Mouse (Mus musculus) lung, embryonic 15.5 days (tissue): ENCODE measurements around the gene Abtb1. TPM values are rescaled to one million over a fixed set of nuclear protein-coding genes. Genes with fewer than 3 reads are reported as not detected.

Source experiments
- ATAC-seq: fragments of 200-750 bp; cut with Nextera tagmentation; 2 replicates; pipeline ENCODE4 v1.8.0; 2017; ENCODE audit warnings: moderate number of reproducible peaks, borderline replicate concordance; ENCODE audit not compliant: low FRiP score, low TSS enrichment; ENCODE audit errors: extremely low read depth
- H3K27ac ChIP-seq: fragments of 300-500 bp; sonication (generic); 2 replicates; pipeline ENCODE4 v1.5.1; 2015; ENCODE audit warnings: moderate library complexity, mild to moderate bottlenecking, inconsistent platforms
- H3K27me3 ChIP-seq: fragments of 300-500 bp; sonication (generic); 2 replicates; pipeline ENCODE4 v1.6.1; 2015; ENCODE audit warnings: inconsistent platforms
- H3K36me3 ChIP-seq: fragments of 300-500 bp; sonication (generic); 2 replicates; pipeline ENCODE4 v1.6.1; 2015; ENCODE audit warnings: inconsistent platforms
- H3K4me1 ChIP-seq: fragments of 300-500 bp; sonication (generic); 2 replicates; pipeline ENCODE4 v1.6.1; 2015; ENCODE audit warnings: inconsistent platforms
- H3K4me2 ChIP-seq: fragments of 300-500 bp; sonication (generic); 2 replicates; pipeline ENCODE4 v1.6.1; 2015; ENCODE audit warnings: inconsistent platforms, mild to moderate bottlenecking, moderate library complexity
- H3K4me3 ChIP-seq: fragments of 300-500 bp; sonication (generic); 2 replicates; pipeline ENCODE4 v1.5.1; 2015; ENCODE audit warnings: mild to moderate bottlenecking, inconsistent platforms
- H3K9ac ChIP-seq: fragments of 300-500 bp; sonication (generic); 2 replicates; pipeline ENCODE4 v1.6.1; 2015; ENCODE audit warnings: inconsistent platforms
- H3K9me3 ChIP-seq: fragments of 300-500 bp; sonication (generic); 2 replicates; pipeline ENCODE4 v1.6.1; 2016; ENCODE audit warnings: inconsistent platforms
- WGBS: fragments of 180-500 bp; shearing (Covaris S2); methylation state at CpG from one replicate; pipeline ENCODE4 v1.1.7; 2015; 5-methylcytosine and 5-hydroxymethylcytosine counted together
- polyA plus RNA-seq: library from polyadenylated mRNA; unstranded; fragments of >200 nt; fragmentation: Nextera tagmentation; extraction: Ambion mirVana; gene quantifications from 2 replicates; pipeline ENCODE4 v1.2.1, GENCODE M21; 2015

Abtb1 gene
- polyA plus RNA-seq, 1 experiment from 2014 or later, result 42.9 TPM

DNA sequence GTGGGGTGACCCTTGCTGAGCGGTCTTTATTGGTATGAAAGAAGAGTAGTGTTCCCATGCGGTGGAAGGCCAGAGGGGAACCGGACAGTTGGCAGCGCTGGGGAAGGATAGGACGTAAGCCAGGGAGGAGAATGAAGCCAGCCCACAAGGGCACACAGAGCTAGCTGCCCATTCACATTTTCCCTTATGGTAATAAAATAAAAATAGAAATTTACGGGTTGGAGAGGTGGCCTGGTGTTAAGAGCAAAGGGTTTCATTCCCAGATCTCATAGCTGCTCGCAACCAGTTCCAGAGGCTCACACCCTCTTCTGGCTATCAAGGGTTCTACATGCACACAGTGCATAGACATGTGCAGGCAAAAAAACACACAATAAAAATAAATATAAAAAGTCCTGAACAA lies 8.2 kb upstream of the Abtb1 start:
- no peak overlapping the region for H3K4me2 ChIP-seq
- no peak for ATAC-seq
- 85% methylated on average over 7 of the region's 7 CpGs for WGBS

DNA sequence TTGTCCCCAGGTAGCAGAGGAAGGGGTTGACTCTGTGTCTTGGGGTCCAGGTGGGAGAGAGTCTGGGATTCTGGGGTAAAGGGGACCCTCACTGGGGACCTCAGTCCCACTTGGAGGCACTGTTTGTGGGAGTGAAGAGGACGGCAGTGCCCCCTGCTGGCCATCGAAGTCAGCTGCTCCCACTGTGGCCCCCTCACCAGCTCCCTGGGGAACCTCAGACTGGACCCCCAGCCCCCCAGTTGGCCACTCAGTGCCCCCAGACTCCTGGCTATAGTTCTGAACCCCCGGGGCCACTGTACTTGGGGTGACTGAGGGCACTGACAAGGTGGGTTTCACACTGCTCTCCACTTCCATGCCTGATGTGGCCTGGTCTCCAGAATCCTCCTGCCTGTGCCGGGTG lies 7.5 kb upstream of the Abtb1 start:
- Histone ChIP-seq H3K36me3 (no peaks in the 10 kb centered on the region), H3K4me1 (no peaks in the 10 kb centered on the region), H3K9ac (no peak overlapping the region), H3K27me3 (no peaks in the 10 kb centered on the region), H3K27ac (no peak overlapping the region), H3K9me3 (no peaks in the 10 kb centered on the region), H3K4me3 (no peak overlapping the region), H3K4me2 (no peak overlapping the region)
- ATAC-seq, result no peak
- WGBS, result 47% methylated on average over 4 of the region's 4 CpGs

More for the DNA sequence above, 8.2 kb upstream of the Abtb1 start:
- Histone ChIP-seq H3K4me3 (no peak overlapping the region), H3K9ac (no peak overlapping the region), H3K9me3 (no peaks in the 10 kb centered on the region), H3K27me3 (no peaks in the 10 kb centered on the region), H3K4me1 (no peaks in the 10 kb centered on the region), H3K27ac (no peak overlapping the region), H3K36me3 (no peaks in the 10 kb centered on the region)

DNA sequence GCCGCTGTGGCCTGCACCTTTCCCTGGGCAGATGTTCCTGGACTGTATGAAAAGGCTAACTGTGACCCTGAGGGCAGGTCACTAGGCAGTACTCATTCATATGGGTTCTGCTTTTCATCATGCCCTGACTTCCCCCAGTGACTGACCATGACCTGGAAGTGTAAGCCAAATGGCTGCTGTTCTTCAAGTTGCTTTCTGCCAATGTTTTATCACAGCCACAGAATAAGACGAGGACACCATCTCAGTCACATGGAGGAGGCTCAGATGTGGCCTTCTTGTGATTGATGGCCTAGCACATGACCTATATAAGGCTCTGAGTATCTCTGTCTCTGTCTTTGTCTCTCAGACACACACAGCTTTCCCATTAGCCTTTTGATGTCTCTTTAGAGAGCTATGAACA lies 5.8 kb upstream of the Abtb1 start:
- H3K36me3 ChIP-seq, result no peaks in the 10 kb centered on the region
- no peak overlapping the region for H3K9ac ChIP-seq
- H3K27me3 ChIP-seq, result no peaks in the 10 kb centered on the region
- H3K4me1 ChIP-seq, result peaks cover 8% of the 10 kb centered on the region
- 62% methylated on average over 2 of the region's 2 CpGs for WGBS
- no peak overlapping the region for H3K4me3 ChIP-seq
- no peak overlapping the region for H3K4me2 ChIP-seq
- no peaks in the 10 kb centered on the region for H3K9me3 ChIP-seq
- ATAC-seq, result no peak
- no peak overlapping the region for H3K27ac ChIP-seq

DNA sequence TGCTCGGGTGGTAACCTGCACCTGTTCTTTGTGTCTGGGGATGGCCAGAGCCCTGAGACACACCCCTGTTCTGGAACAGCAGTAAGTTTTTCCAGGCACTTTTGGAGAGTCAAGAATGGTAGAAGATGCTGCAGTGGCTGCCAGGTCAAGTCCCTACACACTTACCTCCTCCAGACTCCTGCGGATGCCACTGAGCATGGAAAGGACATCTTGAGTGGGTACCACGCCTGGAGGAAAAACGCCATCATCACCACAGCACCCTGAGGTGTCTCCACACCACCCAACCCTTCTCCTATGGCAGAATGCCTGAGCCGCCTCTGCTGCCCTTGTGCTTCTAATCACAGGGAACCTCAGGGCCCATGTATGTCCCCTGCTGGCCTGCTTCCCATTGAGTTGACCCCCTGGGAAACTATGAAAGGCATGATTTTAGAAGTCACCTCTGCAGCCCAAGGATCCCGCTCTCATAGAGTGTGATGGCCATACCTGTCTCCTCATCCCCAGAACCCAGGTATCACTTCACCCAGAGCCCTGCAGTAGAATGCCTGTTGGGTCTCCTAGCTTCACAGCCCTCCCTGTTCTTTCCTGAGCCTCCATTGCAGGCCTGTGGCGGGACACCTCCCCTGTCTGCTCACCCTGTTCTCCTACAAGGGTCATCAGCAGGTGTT lies 3.2 kb upstream of the Abtb1 start:
- whole genome bisulfite sequencing, result 89% methylated on average over 7 of the region's 7 CpGs
- no peak overlapping the region for H3K4me3 ChIP-seq
- no peaks in the 10 kb centered on the region for H3K27me3 ChIP-seq
- no peaks in the 10 kb centered on the region for H3K36me3 ChIP-seq
- no peak overlapping the region for H3K9ac ChIP-seq
- H3K9me3 ChIP-seq, result no peaks in the 10 kb centered on the region
- ATAC-seq, result no peak
- peaks cover 21% of the 10 kb centered on the region for H3K4me1 ChIP-seq
- no peak overlapping the region for H3K4me2 ChIP-seq
- H3K27ac ChIP-seq, result no peak overlapping the region

DNA sequence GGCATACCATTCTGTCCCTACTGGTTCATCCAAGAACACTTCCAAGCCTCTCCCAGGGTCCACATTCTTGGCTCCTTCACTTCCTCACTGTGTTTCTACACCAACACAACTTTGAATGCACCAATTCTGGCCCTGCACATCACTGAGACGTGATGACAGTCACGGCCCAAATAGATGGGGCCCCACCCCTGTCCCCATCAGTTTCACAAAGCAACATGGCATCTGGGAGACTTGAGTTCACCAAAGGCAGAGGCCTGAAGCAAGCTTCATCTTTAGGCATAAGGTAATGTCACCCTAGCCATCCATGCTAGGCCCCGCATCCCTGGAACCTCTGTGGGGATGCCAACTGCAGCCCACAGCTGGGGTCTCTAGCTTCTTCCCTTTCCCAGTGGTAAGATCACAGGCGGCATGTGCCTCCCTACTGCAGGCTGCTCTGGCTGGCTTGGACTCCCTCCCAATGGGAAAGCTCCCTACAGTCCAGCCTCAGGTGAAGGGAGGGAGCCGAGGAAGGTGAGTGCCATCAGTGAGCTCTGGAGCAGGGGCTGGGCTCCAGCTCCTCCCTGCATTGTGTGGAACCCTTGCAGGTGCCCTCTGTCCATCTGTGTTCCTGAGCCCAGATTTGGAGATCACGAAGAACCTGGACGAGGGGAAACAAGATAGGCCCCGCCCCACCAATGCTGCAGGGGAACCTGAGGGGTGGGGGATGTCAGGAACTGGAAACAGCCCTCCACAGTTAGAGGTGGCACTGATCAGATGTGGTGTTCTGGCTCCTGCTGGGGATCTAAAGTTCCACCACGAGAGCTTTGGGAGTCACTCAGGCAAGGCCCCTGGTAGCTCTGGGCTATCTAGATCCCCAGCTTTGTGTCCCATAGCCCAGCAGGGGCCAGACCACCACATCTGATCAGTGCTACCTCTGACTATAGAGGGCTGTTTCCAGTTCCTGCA lies 2.3 kb upstream of the Abtb1 start:
- Histone ChIP-seq H3K27ac (no peak overlapping the region), H3K4me1 (peaks cover 21% of the 10 kb centered on the region), H3K36me3 (peaks cover under 1% of the 10 kb centered on the region; the same call in 1 of the 2 replicates), H3K4me2 (0 out of 2 replicates have a peak overlapping the region, but pooled peaks have one; percentile 89), H3K9ac (peak overlapping the region; percentile 80; the same call in 1 of the 2 replicates), H3K9me3 (no peaks in the 10 kb centered on the region), H3K27me3 (no peaks in the 10 kb centered on the region), H3K4me3 (no peak overlapping the region)
- ATAC-seq, result no peak
- WGBS, result 82% methylated on average over 9 of the region's 9 CpGs

DNA sequence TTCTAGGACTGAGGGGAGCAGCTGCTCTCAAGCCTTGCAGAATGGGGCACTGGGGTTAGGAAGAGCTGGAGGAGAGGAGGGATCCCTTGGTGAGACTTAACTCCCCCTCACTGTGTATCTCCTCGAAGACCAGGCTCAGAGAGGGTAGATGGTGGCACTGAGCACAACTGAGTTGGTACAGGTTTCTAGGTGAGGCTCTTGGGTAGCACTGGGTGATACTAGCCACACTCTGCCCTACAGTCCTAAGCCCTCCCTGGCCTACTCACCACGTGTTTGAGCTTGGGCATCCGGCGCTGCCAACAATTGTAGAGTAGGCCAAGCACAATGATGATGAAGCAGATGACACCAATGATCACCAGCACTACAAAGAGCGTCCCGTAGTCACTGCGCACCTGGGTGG lies 1.5 kb upstream of the Abtb1 start:
- ATAC-seq, result no peak
- Histone ChIP-seq H3K27me3 (no peaks in the 10 kb centered on the region), H3K4me1 (peaks cover 21% of the 10 kb centered on the region), H3K9ac (peak overlapping the region; percentile 80; the same call in 1 of the 2 replicates), H3K4me3 (peak overlapping the region; percentile 80), H3K27ac (no peak overlapping the region), H3K4me2 (peak overlapping the region; percentile 89), H3K9me3 (no peaks in the 10 kb centered on the region), H3K36me3 (peaks cover 9% of the 10 kb centered on the region)
- WGBS, result 68% methylated on average over 7 of the region's 7 CpGs

DNA sequence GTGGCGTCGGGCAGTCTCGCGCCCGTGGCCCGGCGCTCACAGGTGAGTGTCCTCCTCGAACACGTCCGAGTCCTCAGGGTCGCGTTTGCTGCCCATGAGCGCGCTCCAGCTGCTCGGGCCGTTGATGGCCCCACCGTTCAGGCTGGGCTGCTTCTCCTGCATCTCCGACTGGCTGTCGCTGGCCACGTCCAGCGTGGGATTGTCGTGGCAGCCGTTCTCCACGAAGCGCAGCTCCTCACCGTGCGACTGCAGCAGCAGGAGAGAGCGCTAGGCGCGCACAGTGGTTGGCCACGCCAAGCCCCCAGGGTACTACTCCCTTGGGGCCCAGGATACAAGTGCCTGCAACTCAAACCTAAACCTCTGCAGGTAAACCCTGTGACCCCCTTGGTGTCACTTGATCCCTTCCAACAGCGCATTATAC lies 957 bp upstream of the Abtb1 start:
- WGBS, result under 1% methylated on average over 25 of the region's 32 CpGs
- H3K36me3 ChIP-seq, result peaks cover 14% of the 10 kb centered on the region

DNA sequence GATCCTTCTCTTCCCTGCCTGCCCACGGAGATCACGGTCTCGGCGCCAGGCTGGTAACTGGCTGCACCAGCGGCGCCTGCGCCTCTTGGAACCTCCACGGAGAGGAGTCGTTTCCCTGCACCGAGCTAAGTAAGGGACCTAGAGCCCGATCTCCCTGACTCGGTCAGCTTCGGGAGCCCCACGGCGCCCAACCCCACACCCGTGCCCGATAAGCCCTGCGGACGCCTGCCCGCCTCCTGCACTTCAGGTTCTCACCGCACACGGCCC lies 337 bp downstream of the Abtb1 start:
- Histone ChIP-seq H3K36me3 (peaks cover 17% of the 10 kb centered on the region), H3K9ac (peak overlapping the region; percentile 85), H3K27ac (peak overlapping the region; percentile 87), H3K9me3 (no peaks in the 10 kb centered on the region), H3K4me3 (peak overlapping the region; percentile 80), H3K27me3 (no peaks in the 10 kb centered on the region), H3K4me1 (peaks cover 31% of the 10 kb centered on the region), H3K4me2 (peak overlapping the region; percentile 89)
- ATAC-seq, result no peak
- WGBS, result under 1% methylated on average over 22 of the region's 22 CpGs

More for the DNA sequence above, 957 bp upstream of the Abtb1 start:
- H3K9ac ChIP-seq, result peak overlapping the region; percentile 80
- ATAC-seq, result no peak; the same call in 1 of the 2 replicates
- H3K9me3 ChIP-seq, result no peaks in the 10 kb centered on the region
- H3K4me3 ChIP-seq, result peak overlapping the region; percentile 80
- H3K4me2 ChIP-seq, result peak overlapping the region; percentile 89
- H3K4me1 ChIP-seq, result peaks cover 22% of the 10 kb centered on the region
- no peaks in the 10 kb centered on the region for H3K27me3 ChIP-seq
- H3K27ac ChIP-seq, result peak overlapping the region; percentile 87

DNA sequence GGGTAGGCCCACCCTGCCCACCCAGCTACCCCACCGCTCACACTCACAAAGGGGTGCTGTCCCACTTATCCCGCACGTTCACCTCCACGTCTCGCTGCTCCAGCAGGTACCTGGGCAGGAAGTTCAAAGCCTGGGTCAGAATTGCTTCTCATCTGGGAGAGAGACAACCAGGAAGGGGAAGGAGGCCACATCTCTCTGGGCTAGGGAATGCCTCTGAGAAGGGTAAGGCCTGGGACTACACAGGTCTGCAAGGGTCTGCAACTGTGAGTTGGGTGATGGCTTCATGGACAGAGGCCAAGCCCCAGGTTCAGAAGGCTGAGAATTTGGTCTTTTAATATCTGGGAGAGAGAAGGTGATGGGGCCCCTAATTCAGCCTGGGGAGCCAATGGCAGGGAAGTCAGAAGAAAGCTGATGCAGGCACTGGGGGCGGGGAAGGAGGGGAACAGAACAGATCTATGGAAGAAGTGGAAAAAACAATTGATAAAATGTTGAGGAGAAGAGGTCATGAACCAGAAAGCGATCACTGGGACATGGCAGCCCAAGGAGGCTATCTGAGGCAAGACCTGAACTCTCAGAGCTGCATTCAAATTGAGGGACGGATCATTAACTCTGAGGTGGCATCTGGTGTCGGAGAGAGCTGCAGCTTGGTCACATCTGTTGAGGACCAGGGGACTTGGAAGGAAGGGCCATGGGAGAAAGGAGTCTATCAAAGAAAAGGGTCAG lies 832 bp downstream of the Abtb1 start:
- WGBS, result 53% methylated on average over 9 of the region's 9 CpGs
- Histone ChIP-seq H3K4me1 (peaks cover 36% of the 10 kb centered on the region), H3K9me3 (no peaks in the 10 kb centered on the region)

DNA sequence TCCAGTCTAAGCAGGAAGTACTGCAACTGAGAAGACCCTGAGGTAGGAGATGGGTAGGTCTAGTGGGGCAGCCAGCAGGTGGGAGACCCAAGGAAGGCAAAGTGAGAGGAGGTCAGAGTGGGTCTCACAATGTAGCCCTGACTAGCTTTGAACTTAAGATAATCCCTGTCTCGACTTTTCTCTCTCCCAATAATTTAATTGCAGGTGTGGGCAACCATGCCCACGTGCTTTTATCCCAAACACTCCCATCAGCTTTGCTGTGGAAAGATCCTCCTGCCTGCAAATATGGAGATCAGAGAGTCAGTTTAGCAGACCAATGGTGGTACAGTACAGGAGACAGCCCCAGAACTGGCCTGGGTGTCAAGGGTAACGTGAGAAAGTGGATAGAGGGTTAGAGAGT lies 1.6 kb downstream of the Abtb1 start:
- H3K9ac ChIP-seq, result no peak overlapping the region

More for the DNA sequence above, 832 bp downstream of the Abtb1 start:
- H3K9ac ChIP-seq, result peak overlapping the region; percentile 85
- peak overlapping the region; percentile 87 for H3K27ac ChIP-seq
- H3K4me2 ChIP-seq, result peak overlapping the region; percentile 89
- H3K36me3 ChIP-seq, result peaks cover 17% of the 10 kb centered on the region
- ATAC-seq, result no peak
- H3K4me3 ChIP-seq, result peak overlapping the region; percentile 80
- no peaks in the 10 kb centered on the region for H3K27me3 ChIP-seq

DNA sequence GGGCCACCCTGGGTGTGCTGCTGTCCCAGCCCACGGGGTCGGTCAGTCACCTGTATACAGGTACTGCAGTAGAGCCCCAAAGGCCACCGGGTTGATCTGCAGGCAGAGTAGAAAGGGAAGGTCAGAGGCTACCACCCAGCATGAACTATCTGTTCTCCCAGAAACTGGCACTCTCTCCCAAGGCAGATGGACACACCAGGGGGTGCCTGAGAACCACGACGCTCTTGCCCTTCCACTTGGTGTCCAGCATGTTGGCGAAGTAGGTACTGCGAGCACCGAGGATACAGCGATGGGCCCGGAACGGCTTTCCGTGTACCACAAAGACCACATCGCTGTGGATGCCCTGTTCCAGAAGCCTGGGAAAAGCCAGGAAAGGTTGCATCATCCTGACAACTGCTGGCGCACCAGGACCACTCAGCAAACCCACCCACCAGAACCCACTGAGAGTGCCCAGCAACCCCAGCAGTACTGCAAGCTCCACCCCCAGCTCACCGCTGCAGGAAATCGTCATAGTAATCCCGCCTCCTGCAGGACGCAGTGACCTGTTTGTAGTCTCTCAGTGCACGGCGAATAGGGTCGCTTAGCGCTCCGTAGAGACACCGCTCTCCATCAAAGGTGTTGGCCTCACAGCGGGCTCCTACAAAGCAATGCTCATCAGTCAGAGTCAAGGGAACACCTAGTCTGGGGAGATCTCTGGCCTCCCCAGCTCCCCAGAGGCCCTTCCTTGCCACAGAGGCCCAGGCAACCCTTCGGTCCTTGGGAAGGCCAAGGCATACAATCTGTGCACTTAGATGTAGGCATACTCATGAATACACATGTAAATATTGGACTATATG lies 2.4 kb downstream of the Abtb1 start:
- peaks cover 41% of the 10 kb centered on the region for H3K4me1 ChIP-seq
- peaks cover 17% of the 10 kb centered on the region for H3K36me3 ChIP-seq
- H3K9ac ChIP-seq, result no peak overlapping the region
- WGBS, result 82% methylated on average over 26 of the region's 26 CpGs
- no peak overlapping the region for H3K4me3 ChIP-seq
- no peak for ATAC-seq
- H3K4me2 ChIP-seq, result no peak overlapping the region
- H3K9me3 ChIP-seq, result no peaks in the 10 kb centered on the region
- no peak overlapping the region for H3K27ac ChIP-seq
- no peaks in the 10 kb centered on the region for H3K27me3 ChIP-seq

More for the DNA sequence above, 1.6 kb downstream of the Abtb1 start:
- Histone ChIP-seq H3K4me2 (peak overlapping the region; percentile 89; the same call in 1 of the 2 replicates), H3K9me3 (no peaks in the 10 kb centered on the region), H3K36me3 (peaks cover 17% of the 10 kb centered on the region), H3K27me3 (no peaks in the 10 kb centered on the region), H3K4me1 (peaks cover 41% of the 10 kb centered on the region), H3K4me3 (no peak overlapping the region), H3K27ac (no peak overlapping the region)
- 73% methylated on average over 3 of the region's 3 CpGs for WGBS
- ATAC-seq, result no peak
